Mouse (Mus musculus) stomach, postnatal 0 days (tissue): ENCODE results near the gene Fam213b.

Source experiments
- CTCF ChIP-seq: IDR thresholded peaks from 2 replicates; pipeline ENCODE4 v1.5.1; 2016; ENCODE audit warnings: antibody characterized with exemption, low read depth, mild to moderate bottlenecking, moderate library complexity
- EP300 ChIP-seq: optimal IDR thresholded peaks from 2 replicates; pipeline ENCODE3; 2016; ENCODE audit warnings: antibody characterized with exemption

DNA sequence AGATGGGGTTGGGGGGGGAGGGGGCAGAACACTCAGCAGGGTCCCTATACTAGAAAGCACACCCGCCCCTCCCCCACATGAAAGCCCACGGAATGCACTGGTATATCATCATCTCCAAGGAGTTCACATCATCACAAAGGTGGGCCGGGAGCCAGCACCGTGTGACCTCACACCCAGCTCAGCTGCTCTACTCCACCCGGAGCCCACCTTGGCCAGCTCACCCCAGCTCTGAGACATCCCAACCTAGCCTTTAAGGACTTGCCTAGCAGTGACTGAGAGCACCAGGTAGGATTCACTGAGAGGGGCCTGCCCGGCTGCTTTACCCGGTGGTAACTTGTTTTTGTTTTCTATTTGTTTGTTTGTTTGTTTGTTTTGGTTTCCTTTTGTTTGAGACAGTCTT, 29.5 kb downstream of the Fam213b start, which contains the start of gene Mmel1:
- TF ChIP-seq CTCF (no peak), EP300 (no peak)
